Mouse (Mus musculus) embryonic facial prominence, embryonic 14.5 days (tissue): ENCODE results near the gene Crybb2. TPM values are rescaled to one million over a fixed set of nuclear protein-coding genes. Genes with fewer than 3 reads are reported as not detected.
A peak's percentile ranks its signal among the peaks of the same experiment; 100 is the strongest.

Experiments used
- ATAC-seq: fragments of 200-750 bp; cut with Nextera tagmentation; 2 replicates; pipeline ENCODE4 v1.8.0; 2017; ENCODE audit warnings: low read depth, moderate number of reproducible peaks, moderate TSS enrichment
- DNase-seq: peaks from one replicate; pipeline ENCODE4 v3.0.0-alpha.2; 2015; ENCODE audit warnings: low spot score
- H3K27ac ChIP-seq: fragments of 300-500 bp; sonication (generic); replicated peaks from 2 replicates; pipeline ENCODE4 v1.5.1; 2014; ENCODE audit warnings: low read depth, mild to moderate bottlenecking, low read length, moderate library complexity
- H3K27me3 ChIP-seq: fragments of 300-500 bp; sonication (generic); replicated peaks from 2 replicates; pipeline ENCODE4 v1.6.1; 2014; ENCODE audit warnings: low read length; ENCODE audit not compliant: control insufficient read depth, insufficient read depth
- H3K36me3 ChIP-seq: fragments of 300-500 bp; sonication (generic); 2 replicates; pipeline ENCODE4 v1.6.1; 2014; ENCODE audit warnings: low read length, mixed read lengths; ENCODE audit not compliant: control insufficient read depth, insufficient read depth
- H3K4me1 ChIP-seq: fragments of 300-500 bp; sonication (generic); 2 replicates; pipeline ENCODE4 v1.6.1; 2014; ENCODE audit warnings: antibody characterized with exemption, low read length; ENCODE audit not compliant: control insufficient read depth, insufficient read depth
- H3K4me2 ChIP-seq: fragments of 300-500 bp; sonication (generic); 2 replicates; pipeline ENCODE4 v1.6.1; 2014; ENCODE audit warnings: low read depth, mild to moderate bottlenecking, low read length, moderate library complexity, mixed read lengths
- H3K4me3 ChIP-seq: fragments of 300-500 bp; sonication (generic); 2 replicates; pipeline ENCODE4 v1.5.1; 2014; ENCODE audit warnings: low read depth, mild to moderate bottlenecking, low read length
- H3K9ac ChIP-seq: fragments of 300-500 bp; sonication (generic); 2 replicates; pipeline ENCODE4 v1.6.1; 2014; ENCODE audit warnings: low read depth, mild to moderate bottlenecking, low read length, moderate library complexity, mixed read lengths
- H3K9me3 ChIP-seq: fragments of 300-500 bp; sonication (generic); 2 replicates; pipeline ENCODE4 v1.6.1; 2016; ENCODE audit warnings: low read length; ENCODE audit not compliant: control insufficient read depth
- WGBS: fragments of 180-500 bp; shearing (Covaris S2); extraction: QIAGEN DNeasy Blood & Tissue Kit; methylation state at CpG from one replicate; pipeline ENCODE4 v1.1.7; 2014; 5-methylcytosine and 5-hydroxymethylcytosine counted together
- polyA plus RNA-seq: library from polyadenylated mRNA; unstranded; fragments of >200 nt; fragmentation: Nextera tagmentation; extraction: Ambion mirVana; gene quantifications from 2 replicates; pipeline ENCODE4 v1.2.1, GENCODE M21; 2014

Gene Crybb2
- polyA plus RNA-seq, 1 experiment from 2014 or later: not detected

- Histone ChIP-seq H3K27me3 (no peaks in the 10 kb centered on the region), H3K9me3 (peaks cover 5% of the 10 kb centered on the region; the same call in 1 of the 2 replicates), H3K36me3 (no peaks in the 10 kb centered on the region), H3K4me2 (no peak overlapping the region), H3K4me1 (no peaks in the 10 kb centered on the region), H3K27ac (no peak overlapping the region), H3K9ac (no peak overlapping the region), H3K4me3 (no peak overlapping the region)
- WGBS: 62% methylated on average over 4 of the region's 4 CpGs
- ATAC-seq (no peak), DNase-seq (no peak)
Observed at GRCm38 (mm10) chr5:113086990-113087389, 17.1 kb upstream of the Crybb2 start.

GRCm38 (mm10) chr5:113086439-113086838, 16.5 kb upstream of the Crybb2 start:
- Histone ChIP-seq H3K27me3 (no peaks in the 10 kb centered on the region), H3K9ac (no peak overlapping the region), H3K4me2 (no peak overlapping the region), H3K4me3 (no peak overlapping the region), H3K9me3 (peaks cover 5% of the 10 kb centered on the region; the same call in 1 of the 2 replicates), H3K27ac (no peak overlapping the region), H3K36me3 (no peaks in the 10 kb centered on the region), H3K4me1 (no peaks in the 10 kb centered on the region)
- DNase-seq: no peak
- WGBS: 72% methylated on average over 12 of the region's 12 CpGs
- no peak for ATAC-seq

GRCm38 (mm10) chr5:113085931-113086330, 16.0 kb upstream of the Crybb2 start:
- Histone ChIP-seq H3K27ac (no peak overlapping the region), H3K27me3 (no peaks in the 10 kb centered on the region), H3K4me1 (no peaks in the 10 kb centered on the region), H3K4me2 (no peak overlapping the region), H3K4me3 (no peak overlapping the region), H3K9ac (no peak overlapping the region), H3K36me3 (no peaks in the 10 kb centered on the region), H3K9me3 (peaks cover 5% of the 10 kb centered on the region; the same call in 1 of the 2 replicates)
- ATAC-seq (no peak), DNase-seq (no peak)
- WGBS: 76% methylated on average over 2 of the region's 2 CpGs

DNA sequence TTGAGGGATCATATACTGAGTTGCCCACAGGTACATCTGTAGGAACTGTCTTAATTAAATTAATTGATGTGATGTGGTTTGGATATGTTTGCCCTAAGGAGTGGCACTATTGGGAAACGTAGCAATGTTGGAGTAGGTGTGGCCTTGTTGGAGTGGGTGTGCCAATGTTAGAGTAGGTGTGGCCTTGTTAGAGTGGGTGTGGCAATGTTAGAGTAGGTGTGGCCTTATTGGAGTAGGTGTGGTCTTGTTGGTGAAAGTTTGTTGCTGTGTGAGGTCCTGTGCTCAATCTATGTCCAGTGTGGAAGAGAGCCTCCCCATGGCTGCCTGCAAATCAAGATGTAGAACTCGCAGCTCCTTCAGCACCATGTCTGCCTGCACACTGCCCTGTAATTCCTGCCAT, 14.4 kb upstream of the Crybb2 start:
- Histone ChIP-seq H3K4me3 (no peak overlapping the region), H3K4me1 (no peaks in the 10 kb centered on the region), H3K27ac (no peak overlapping the region), H3K4me2 (no peak overlapping the region), H3K36me3 (no peaks in the 10 kb centered on the region), H3K9me3 (peaks cover 5% of the 10 kb centered on the region; the same call in 1 of the 2 replicates), H3K9ac (no peak overlapping the region), H3K27me3 (no peaks in the 10 kb centered on the region)
- DNase-seq (no peak), ATAC-seq (no peak)
- WGBS: 88% methylated on average over 2 of the region's 2 CpGs

GRCm38 (mm10) chr5:113082356-113083168, 12.6 kb upstream of the Crybb2 start:
- 47% methylated on average over 19 of the region's 19 CpGs for WGBS
- no peaks in the 10 kb centered on the region for H3K4me1 ChIP-seq
- H3K36me3 ChIP-seq: no peaks in the 10 kb centered on the region
- no peak overlapping the region for H3K4me3 ChIP-seq
- DNase-seq (peak; percentile 50), ATAC-seq (peak; percentile 30; the same call in 1 of the 2 replicates)
- H3K4me2 ChIP-seq: no peak overlapping the region
- H3K27ac ChIP-seq: 0 out of 2 replicates have a peak overlapping the region, but pooled peaks have one; percentile 4
- H3K9ac ChIP-seq: no peak overlapping the region
- no peaks in the 10 kb centered on the region for H3K27me3 ChIP-seq
- H3K9me3 ChIP-seq: peaks cover 5% of the 10 kb centered on the region; the same call in 1 of the 2 replicates

DNA sequence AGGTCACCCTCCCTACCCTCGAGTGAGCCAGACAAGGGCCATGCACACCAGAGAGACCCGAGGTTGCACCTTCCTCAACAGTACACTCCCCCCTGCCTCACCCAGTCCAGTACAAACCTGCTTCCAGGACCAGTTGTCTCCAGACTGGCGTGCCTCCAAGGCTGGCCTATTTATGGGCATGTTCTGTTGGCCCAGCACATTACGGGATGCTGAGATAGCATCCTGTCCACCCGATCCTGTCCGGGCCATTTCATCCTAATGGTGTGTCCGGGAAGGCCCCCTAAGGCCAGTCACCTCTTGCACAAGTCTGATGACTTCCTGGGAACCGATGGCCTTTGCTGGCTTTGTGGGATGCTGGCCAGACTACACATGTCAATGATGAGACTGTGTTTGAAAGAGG, 11.5 kb upstream of the Crybb2 start, which contains the start of gene Crybb3:
Gene Crybb3, minus strand, starts transcription at position 146 of the 400 bp plus-strand sequence.
- no peak for ATAC-seq
- Histone ChIP-seq H3K9ac (no peak within 1 kb of the TSS), H3K4me2 (no peak within 1 kb of the TSS), H3K36me3 (no peaks in the 10 kb centered on the region), H3K27ac (0 out of 2 replicates have a peak within 1 kb of the TSS, but pooled peaks have one; percentile 4), H3K27me3 (no peaks in the 10 kb centered on the region), H3K4me1 (no peaks in the 10 kb centered on the region), H3K4me3 (no peak within 1 kb of the TSS), H3K9me3 (peaks cover 5% of the 10 kb centered on the region; the same call in 1 of the 2 replicates)
- WGBS: 79% methylated on average over 8 of the region's 8 CpGs
- DNase-seq: no peak

GRCm38 (mm10) chr5:113081020-113081419, 11.1 kb upstream of the Crybb2 start:
- Histone ChIP-seq H3K36me3 (no peaks in the 10 kb centered on the region), H3K27me3 (no peaks in the 10 kb centered on the region), H3K9ac (no peak overlapping the region), H3K9me3 (peaks cover 5% of the 10 kb centered on the region; the same call in 1 of the 2 replicates), H3K4me1 (no peaks in the 10 kb centered on the region), H3K4me3 (no peak overlapping the region), H3K4me2 (no peak overlapping the region), H3K27ac (no peak overlapping the region)
- WGBS: 84% methylated on average over 8 of the region's 9 CpGs
- no peak for ATAC-seq
- DNase-seq: no peak

GRCm38 (mm10) chr5:113079783-113080182, 9.9 kb upstream of the Crybb2 start:
- peak overlapping the region; percentile 13; the same call in 1 of the 2 replicates for H3K4me3 ChIP-seq
- DNase-seq (peak; percentile 22), ATAC-seq (no peak)
- H3K4me1 ChIP-seq: no peaks in the 10 kb centered on the region
- peak overlapping the region; percentile 40 for H3K4me2 ChIP-seq
- no peak overlapping the region for H3K9ac ChIP-seq
- 13% methylated on average over 16 of the region's 21 CpGs for WGBS
- H3K27ac ChIP-seq: no peak overlapping the region
- no peaks in the 10 kb centered on the region for H3K27me3 ChIP-seq
- H3K9me3 ChIP-seq: peaks cover 2% of the 10 kb centered on the region; the same call in 1 of the 2 replicates
- no peaks in the 10 kb centered on the region for H3K36me3 ChIP-seq
